Mouse (Mus musculus) limb, embryonic 13.5 days (tissue): Measurements from ENCODE around the gene Rarb. TPM values are rescaled to one million over a fixed set of nuclear protein-coding genes. Genes with fewer than 3 reads are reported as not detected.

Source experiments
- ATAC-seq: fragments of 200-750 bp; cut with Nextera tagmentation; 2 replicates; pipeline ENCODE4 v1.8.0; 2017; ENCODE audit warnings: low read depth, moderate number of reproducible peaks, moderate TSS enrichment; ENCODE audit not compliant: low FRiP score
- H3K27ac ChIP-seq: fragments of 300-500 bp; sonication (generic); 2 replicates; pipeline ENCODE4 v1.5.1; 2015; ENCODE audit warnings: inconsistent platforms, mild to moderate bottlenecking, moderate library complexity
- H3K27me3 ChIP-seq: fragments of 300-500 bp; sonication (generic); 2 replicates; pipeline ENCODE4 v1.6.1; 2015; ENCODE audit warnings: mild to moderate bottlenecking, inconsistent platforms
- H3K36me3 ChIP-seq: fragments of 300-500 bp; sonication (generic); 2 replicates; pipeline ENCODE4 v1.6.1; 2015; ENCODE audit warnings: inconsistent platforms, mild to moderate bottlenecking, moderate library complexity
- H3K4me1 ChIP-seq: fragments of 300-500 bp; sonication (generic); 2 replicates; pipeline ENCODE4 v1.6.1; 2015; ENCODE audit warnings: inconsistent platforms
- H3K4me2 ChIP-seq: fragments of 300-500 bp; sonication (generic); replicated peaks from 2 replicates; pipeline ENCODE4 v1.6.1; 2015; ENCODE audit warnings: inconsistent platforms, mild to moderate bottlenecking, moderate library complexity
- H3K4me3 ChIP-seq: fragments of 300-500 bp; sonication (generic); 2 replicates; pipeline ENCODE4 v1.5.1; 2015; ENCODE audit warnings: moderate library complexity, mild to moderate bottlenecking, inconsistent platforms
- H3K9ac ChIP-seq: fragments of 300-500 bp; sonication (generic); 2 replicates; pipeline ENCODE4 v1.6.1; 2015; ENCODE audit warnings: mild to moderate bottlenecking, inconsistent platforms
- H3K9me3 ChIP-seq: fragments of 300-500 bp; sonication (generic); 2 replicates; pipeline ENCODE4 v1.6.1; 2016; ENCODE audit warnings: inconsistent platforms
- WGBS: fragments of 180-500 bp; shearing (Covaris S2); methylation state at CpG from one replicate; pipeline ENCODE4 v1.1.7; 2015; 5-methylcytosine and 5-hydroxymethylcytosine counted together
- polyA plus RNA-seq: library from polyadenylated mRNA; unstranded; fragments of >200 nt; fragmentation: Nextera tagmentation; extraction: Ambion mirVana; gene quantifications from 2 replicates; pipeline ENCODE4 v1.2.1, GENCODE M21; 2015

Rarb gene
- polyA plus RNA-seq, 1 experiment from 2014 or later, result 17.8 TPM

DNA sequence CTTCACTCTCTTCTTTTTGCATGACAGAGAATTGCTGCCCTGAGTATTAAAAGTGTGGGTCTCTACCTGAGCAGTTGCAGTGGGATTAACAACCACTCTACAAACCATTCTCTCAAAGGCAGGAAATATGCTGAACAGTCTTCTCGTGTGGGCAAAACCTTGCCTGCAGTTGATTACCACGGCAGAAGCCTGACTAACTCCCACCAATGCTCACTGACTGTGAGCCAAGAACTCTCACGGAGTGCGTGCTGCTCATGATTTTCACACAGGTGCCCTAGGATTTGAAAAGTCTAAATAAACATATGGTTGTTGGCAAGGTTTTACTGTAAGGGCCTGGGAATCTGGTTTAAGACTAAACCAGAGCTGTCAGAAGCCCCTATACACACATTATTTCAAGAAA, 309.1 kb downstream of the Rarb start:
- peaks cover 10% of the 10 kb centered on the region for H3K36me3 ChIP-seq
- WGBS, result 26% methylated on average over 4 of the region's 4 CpGs
- no peak overlapping the region; the same call in 1 of the 2 replicates for H3K27ac ChIP-seq
- H3K4me2 ChIP-seq, result no peak overlapping the region
- peaks cover 15% of the 10 kb centered on the region for H3K4me1 ChIP-seq
- H3K4me3 ChIP-seq, result no peak overlapping the region
- no peaks in the 10 kb centered on the region for H3K27me3 ChIP-seq
- H3K9me3 ChIP-seq, result no peaks in the 10 kb centered on the region
- H3K9ac ChIP-seq, result no peak overlapping the region
- peak; percentile 71 for ATAC-seq

DNA sequence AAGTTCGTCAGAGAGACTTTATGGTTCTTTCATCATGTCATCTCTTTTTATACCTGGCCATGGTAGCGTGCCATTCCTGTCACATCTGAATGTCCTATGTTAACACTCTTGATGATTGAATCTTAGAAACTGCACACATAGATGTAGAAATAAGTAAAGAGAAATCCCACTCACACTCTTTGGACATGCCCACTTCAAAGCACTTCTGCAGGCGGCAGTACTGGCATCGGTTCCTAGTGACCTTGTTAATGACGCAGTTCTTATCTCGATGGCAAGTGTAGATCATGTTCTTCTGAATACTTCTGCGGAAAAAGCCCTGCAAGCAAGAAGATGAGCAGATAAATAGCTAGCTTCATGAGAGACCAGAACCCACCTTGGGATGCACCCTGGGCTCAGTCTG, 310.2 kb downstream of the Rarb start:
- Histone ChIP-seq H3K36me3 (peaks cover 10% of the 10 kb centered on the region), H3K27me3 (no peaks in the 10 kb centered on the region), H3K9me3 (no peaks in the 10 kb centered on the region), H3K4me2 (no peak overlapping the region), H3K4me1 (peaks cover 15% of the 10 kb centered on the region), H3K27ac (no peak overlapping the region), H3K4me3 (no peak overlapping the region), H3K9ac (no peak overlapping the region)
- no peak for ATAC-seq
- 95% methylated on average over 7 of the region's 7 CpGs for WGBS

DNA sequence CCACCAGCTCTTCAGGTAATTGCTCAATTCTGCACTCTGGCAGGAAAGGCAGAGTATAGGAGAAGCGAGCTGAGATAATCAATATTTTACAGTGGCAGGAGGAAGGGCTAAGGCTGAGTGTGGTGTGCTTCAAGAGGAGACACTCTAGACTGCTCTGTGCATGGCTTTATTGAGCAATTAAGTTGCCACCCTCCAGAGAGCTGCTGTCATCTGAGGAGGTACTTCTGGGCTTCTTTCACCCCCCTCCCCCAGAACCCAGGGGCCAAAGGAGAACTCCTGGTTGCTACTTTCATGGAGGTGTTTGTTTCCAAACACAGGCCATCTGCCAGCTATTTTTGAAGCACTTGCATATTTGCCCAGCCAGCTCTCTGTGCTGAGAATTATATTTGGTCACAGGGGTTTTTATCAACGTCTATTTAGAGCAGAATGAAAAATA, 321.7 kb downstream of the Rarb start:
- Histone ChIP-seq H3K4me2 (no peak overlapping the region), H3K4me1 (peaks cover 5% of the 10 kb centered on the region; the same call in 1 of the 2 replicates), H3K4me3 (no peak overlapping the region), H3K9me3 (no peaks in the 10 kb centered on the region), H3K27me3 (no peaks in the 10 kb centered on the region), H3K27ac (no peak overlapping the region), H3K36me3 (no peaks in the 10 kb centered on the region), H3K9ac (no peak overlapping the region)
- WGBS, result 31% methylated on average over 2 of the region's 2 CpGs
- no peak for ATAC-seq

DNA sequence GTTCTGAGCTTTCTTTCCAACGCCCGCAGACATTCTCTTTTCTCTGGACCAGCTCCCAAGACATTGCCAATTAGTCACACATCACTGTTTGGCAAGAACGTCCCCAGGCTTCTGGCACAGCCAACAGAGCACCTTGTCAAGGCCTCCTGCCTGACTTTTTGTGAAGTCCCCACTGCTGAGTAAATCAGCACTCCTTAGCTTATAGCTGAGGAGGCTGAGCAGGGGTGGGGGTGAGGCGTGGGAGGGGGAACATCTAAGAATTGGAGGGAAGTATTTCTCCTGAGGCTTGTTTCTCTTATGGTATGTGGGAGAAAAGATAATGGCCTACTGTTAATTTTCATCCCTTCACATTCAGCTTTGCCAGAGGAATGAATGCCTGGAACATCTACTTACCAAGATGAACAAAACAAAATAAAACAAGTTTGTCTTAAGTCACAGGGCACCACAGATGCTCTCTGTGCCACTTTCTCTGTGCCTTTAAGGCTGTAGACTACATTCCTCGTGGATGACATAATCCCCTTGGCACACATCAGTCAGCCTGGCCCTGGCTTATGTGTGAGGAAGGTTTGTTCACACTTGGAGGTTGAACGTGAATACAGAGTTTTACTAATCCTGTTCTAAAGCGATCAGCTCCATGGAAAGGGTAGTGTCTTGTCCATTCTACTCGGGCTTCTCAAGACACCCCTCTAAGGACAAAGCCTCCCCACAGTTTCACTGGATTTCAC, 335.1 kb downstream of the Rarb start:
- 45% methylated on average over 8 of the region's 8 CpGs for WGBS
- Histone ChIP-seq H3K27me3 (no peaks in the 10 kb centered on the region), H3K36me3 (no peaks in the 10 kb centered on the region), H3K4me3 (no peak overlapping the region), H3K9me3 (no peaks in the 10 kb centered on the region), H3K27ac (peak overlapping the region; percentile 70; the same call in 1 of the 2 replicates), H3K9ac (no peak overlapping the region), H3K4me1 (peaks cover 20% of the 10 kb centered on the region), H3K4me2 (no peak overlapping the region)
- peak; percentile 87 for ATAC-seq

DNA sequence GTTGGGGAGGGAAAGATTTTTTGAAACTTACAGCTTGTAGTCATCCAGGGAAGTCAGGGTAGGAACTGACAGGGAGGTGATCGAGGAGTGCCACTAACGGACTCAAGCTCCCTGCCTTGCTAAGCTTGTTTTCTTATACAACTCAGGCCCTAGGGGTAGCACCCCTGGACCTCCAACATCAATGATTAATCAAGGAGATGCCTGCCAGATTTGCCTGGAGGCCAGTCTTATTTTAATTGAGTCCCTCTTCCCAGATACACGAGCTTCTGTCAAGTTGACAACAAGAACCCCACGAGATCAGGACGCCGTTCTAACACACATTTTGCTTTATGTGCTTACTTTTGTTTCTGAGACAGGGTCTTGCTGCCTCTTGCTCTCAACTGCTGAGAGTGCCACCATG, 338.3 kb downstream of the Rarb start:
- Histone ChIP-seq H3K4me1 (peaks cover 20% of the 10 kb centered on the region), H3K9me3 (no peaks in the 10 kb centered on the region), H3K4me3 (no peak overlapping the region), H3K4me2 (no peak overlapping the region), H3K9ac (no peak overlapping the region), H3K27me3 (no peaks in the 10 kb centered on the region), H3K36me3 (no peaks in the 10 kb centered on the region), H3K27ac (no peak overlapping the region)
- ATAC-seq, result no peak
- 64% methylated on average over 6 of the region's 6 CpGs for WGBS

DNA sequence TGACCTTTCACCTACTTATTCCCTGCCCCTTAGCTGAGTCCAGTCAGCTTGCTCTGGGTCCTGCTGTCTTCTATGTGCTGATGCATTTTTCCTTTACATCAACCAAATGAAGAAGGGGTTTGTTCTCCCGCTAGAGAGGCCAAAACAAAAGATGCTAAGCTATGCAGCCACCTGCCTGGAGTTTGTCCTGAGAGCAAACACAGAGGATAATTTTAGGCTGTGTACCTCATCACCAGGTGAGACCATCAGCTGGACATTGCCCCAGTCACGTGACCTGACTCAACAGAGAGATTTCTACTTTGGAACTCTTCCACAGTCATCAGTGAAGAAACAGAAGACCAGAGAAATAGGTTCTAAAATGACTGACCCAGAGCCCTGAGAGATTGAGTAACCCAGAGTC, 339.4 kb downstream of the Rarb start:
- Histone ChIP-seq H3K4me2 (no peak overlapping the region), H3K27ac (no peak overlapping the region), H3K27me3 (no peaks in the 10 kb centered on the region), H3K9ac (no peak overlapping the region), H3K4me1 (peaks cover 16% of the 10 kb centered on the region), H3K4me3 (no peak overlapping the region), H3K36me3 (no peaks in the 10 kb centered on the region), H3K9me3 (no peaks in the 10 kb centered on the region)
- no peak for ATAC-seq
- WGBS, result 84% methylated on average over 2 of the region's 2 CpGs

DNA sequence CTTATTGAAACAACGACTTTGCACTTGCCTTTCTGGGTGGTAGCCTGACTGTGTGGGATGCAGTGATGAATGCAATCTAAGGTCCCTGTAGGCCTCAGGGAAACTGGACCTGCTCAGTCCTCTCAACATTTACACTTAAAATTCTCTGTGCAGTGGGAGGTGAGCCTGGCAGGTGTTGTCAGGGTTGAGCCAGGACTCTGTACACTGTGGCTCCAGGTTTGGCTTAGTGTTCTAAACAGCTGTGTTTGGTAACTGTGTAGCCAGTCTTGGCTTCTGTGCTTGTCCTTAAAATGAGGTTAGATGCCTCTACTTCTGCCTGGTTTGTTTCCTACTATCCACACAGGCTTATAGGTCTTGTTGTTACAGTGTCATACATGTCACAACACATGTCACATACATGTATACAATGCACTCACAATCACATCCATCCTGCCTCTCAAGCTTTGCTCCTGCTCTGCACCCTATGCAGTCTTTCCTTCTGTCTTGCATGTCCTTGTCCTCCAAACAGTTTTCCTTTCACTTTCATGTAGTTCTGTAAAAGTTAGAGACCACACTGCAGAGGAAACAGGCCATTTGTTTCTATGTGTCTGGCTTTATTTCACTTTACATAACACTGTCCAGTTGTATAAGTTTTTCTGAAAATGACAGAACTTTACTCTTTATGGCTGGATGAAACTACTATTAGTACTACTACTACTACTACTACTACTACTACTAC, 340.2 kb downstream of the Rarb start:
- Histone ChIP-seq H3K27ac (no peak overlapping the region), H3K4me3 (no peak overlapping the region), H3K9me3 (no peaks in the 10 kb centered on the region), H3K4me1 (peaks cover 8% of the 10 kb centered on the region), H3K4me2 (no peak overlapping the region), H3K9ac (no peak overlapping the region), H3K27me3 (no peaks in the 10 kb centered on the region), H3K36me3 (no peaks in the 10 kb centered on the region)
- ATAC-seq, result no peak
- WGBS, result 80% methylated on average over 1 of the region's 1 CpGs

DNA sequence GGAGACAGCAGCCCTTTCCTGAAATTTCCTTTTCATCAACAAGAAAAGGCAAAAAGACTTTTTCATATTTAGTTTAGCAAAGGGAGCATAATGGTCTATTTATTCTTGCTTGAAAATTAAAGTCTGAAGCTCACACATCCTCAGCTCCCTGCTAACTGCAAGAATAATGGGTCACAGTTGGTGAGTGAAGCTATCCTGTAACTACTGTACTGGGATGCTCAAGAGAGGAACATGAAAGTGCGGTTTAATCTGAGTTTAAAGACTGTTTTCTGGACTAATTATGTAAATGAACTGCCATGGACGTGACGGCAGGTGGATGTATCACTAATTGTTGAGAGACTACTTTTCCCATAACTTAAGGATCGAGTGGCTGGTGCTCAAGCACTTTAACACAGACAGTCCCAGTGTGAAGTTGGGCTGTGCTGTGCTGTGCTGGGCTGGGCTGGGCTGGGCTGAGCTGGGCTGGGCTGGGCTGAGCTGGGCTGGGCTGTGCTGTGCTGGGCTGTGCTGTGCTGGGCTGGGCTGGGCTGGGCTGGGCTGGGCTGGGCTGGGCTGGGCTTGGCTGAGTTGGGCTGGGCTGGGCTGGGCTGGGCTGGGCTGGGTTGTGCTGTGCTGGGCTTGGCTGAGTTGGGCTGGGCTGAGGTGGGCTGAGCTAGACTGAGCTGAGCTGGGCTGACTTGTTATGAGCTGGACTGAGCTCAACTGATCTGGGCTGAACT, 370.5 kb downstream of the Rarb start:
- H3K9me3 ChIP-seq, result no peaks in the 10 kb centered on the region
- no peak overlapping the region for H3K4me3 ChIP-seq
- no peaks in the 10 kb centered on the region for H3K4me1 ChIP-seq
- no peaks in the 10 kb centered on the region for H3K36me3 ChIP-seq
- peak; percentile 88 for ATAC-seq
- H3K9ac ChIP-seq, result no peak overlapping the region
- 42% methylated on average over 4 of the region's 4 CpGs for WGBS
- no peak overlapping the region for H3K27ac ChIP-seq
- no peaks in the 10 kb centered on the region for H3K27me3 ChIP-seq
- no peak overlapping the region for H3K4me2 ChIP-seq

DNA sequence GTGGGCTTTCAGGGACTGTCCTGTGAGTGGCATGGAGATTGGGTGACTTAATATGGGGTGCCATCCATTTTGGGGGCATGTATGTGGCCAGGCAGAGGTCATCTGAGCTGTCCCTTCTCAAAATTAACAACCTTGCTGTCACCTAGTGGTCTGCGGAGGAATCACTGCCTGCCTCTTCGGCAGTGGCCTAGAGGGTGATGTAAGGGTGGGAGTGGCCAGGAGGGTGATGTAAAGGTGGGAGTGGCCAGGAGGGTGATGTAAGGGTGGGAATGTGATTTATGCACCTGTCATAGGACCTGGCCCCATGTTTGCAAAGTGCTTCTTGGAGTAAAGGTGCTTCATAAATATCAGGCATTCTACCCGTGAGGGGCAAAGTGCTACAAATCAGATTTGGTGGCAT, 371.4 kb downstream of the Rarb start:
- Histone ChIP-seq H3K36me3 (no peaks in the 10 kb centered on the region), H3K4me3 (no peak overlapping the region), H3K9me3 (no peaks in the 10 kb centered on the region), H3K4me2 (no peak overlapping the region), H3K27me3 (no peaks in the 10 kb centered on the region), H3K9ac (no peak overlapping the region), H3K4me1 (no peaks in the 10 kb centered on the region), H3K27ac (no peak overlapping the region)
- 32% methylated on average over 3 of the region's 3 CpGs for WGBS
- ATAC-seq, result no peak

DNA sequence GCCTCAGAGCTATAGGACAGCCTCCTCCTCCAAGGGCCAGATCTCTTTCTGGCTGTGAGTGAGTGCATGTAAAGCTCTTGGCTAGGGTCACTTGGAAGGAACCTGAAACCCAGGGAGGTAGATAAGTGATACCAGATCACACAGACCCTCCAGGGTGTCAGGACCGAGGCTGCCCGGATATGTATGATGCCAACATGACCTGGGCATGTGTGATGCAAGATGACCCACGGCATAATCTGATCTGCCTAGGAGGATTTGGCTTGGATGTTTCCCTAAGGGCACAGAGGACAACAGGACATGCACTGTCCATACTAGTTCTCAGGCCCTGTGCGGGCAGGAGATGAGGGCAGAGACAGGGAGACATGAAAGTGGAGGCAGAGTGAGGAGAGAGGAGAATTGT, 374.1 kb downstream of the Rarb start:
- no peak for ATAC-seq
- 74% methylated on average over 4 of the region's 4 CpGs for WGBS

DNA sequence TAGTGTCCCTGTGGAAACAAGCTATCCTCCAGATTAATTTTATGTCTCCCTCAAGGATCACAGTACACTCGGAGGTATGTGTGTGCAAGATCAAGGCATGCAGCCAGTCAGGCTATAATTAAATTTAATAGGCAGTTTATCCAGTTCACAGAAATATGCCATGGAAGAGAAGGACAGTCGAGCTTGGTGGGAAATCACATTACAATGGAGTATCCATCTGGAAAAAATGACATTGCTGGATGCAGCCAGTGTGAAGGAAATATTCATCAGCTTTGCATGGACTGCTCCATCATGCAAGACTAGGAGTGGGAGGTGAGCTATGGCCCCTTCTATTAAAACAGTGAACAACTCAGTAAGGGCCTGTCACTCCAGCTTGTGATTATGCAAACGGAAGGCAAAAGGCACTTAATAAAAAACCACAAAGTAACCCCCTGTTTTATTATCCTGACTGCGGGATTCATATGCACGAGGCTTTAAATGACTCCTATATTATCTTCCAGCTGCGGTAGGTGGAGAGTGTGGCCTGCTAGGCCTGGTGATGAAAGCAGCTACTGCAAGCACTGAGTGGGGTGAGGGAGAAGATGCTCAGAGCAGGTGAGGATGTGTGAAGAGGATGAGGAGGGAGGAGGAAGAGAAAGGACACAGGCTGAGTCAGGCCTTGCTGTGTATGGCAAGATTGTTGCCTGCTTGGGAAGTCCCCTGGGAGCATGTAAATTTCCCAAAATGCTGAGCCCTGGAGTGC, 379.4 kb downstream of the Rarb start:
- Histone ChIP-seq H3K36me3 (peaks cover 25% of the 10 kb centered on the region), H3K27me3 (no peaks in the 10 kb centered on the region), H3K4me3 (no peak overlapping the region), H3K4me1 (peaks cover 10% of the 10 kb centered on the region), H3K27ac (no peak overlapping the region), H3K9ac (no peak overlapping the region), H3K4me2 (no peak overlapping the region), H3K9me3 (no peaks in the 10 kb centered on the region)
- 27% methylated on average over 6 of the region's 6 CpGs for WGBS
- peak; percentile 33; the same call in 1 of the 2 replicates for ATAC-seq

More for the DNA sequence above, 374.1 kb downstream of the Rarb start:
- Histone ChIP-seq H3K4me1 (peaks cover under 1% of the 10 kb centered on the region), H3K4me3 (no peak overlapping the region), H3K27me3 (no peaks in the 10 kb centered on the region), H3K36me3 (no peaks in the 10 kb centered on the region), H3K4me2 (no peak overlapping the region), H3K9me3 (no peaks in the 10 kb centered on the region), H3K9ac (no peak overlapping the region), H3K27ac (no peak overlapping the region)

DNA sequence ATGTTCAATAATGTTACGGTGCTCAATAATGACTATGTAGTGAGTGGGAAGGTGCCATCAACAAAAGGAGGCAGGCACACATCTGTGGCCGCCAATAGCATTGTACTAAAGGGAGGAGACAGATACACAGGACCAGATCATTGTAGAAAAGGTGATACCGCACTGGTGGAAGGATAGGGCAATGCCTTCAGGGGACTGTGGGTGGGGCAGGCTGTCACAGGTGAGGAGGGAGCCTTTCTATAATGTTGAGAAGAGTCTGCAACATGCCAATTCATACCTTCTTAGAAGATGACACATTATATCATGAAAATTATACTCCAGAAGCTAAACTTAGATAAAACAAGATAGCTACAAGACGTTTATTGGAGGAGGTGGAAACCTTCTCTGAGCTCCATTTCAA, 381.6 kb downstream of the Rarb start:
- H3K9ac ChIP-seq, result no peak overlapping the region
- H3K4me3 ChIP-seq, result no peak overlapping the region
- ATAC-seq, result no peak
- H3K36me3 ChIP-seq, result peaks cover 28% of the 10 kb centered on the region
- peaks cover 10% of the 10 kb centered on the region for H3K4me1 ChIP-seq
- H3K27me3 ChIP-seq, result no peaks in the 10 kb centered on the region
- H3K4me2 ChIP-seq, result no peak overlapping the region
- no peaks in the 10 kb centered on the region for H3K9me3 ChIP-seq
- no peak overlapping the region for H3K27ac ChIP-seq
- 93% methylated on average over 4 of the region's 4 CpGs for WGBS
